Mouse (Mus musculus): Measurements from ENCODE around the gene Slc35d3. TPM values are rescaled to one million over a fixed set of nuclear protein-coding genes. Genes with fewer than 3 reads are reported as not detected.

Gene Slc35d3
- 2.9 and 3.5 TPM in 2 replicates for polyA plus RNA-seq (2021; fragmentation: Nextera tagmentation)
- long read RNA-seq, experiment 1, transcript Slc35d3-201 (2 exons, 2,630 nt): major isoform, 33 of 39 reads
- long read RNA-seq, experiment 1, partial matches to known transcripts: 0 of 39 reads
- long read RNA-seq, experiment 1, other reads (novel, unspliced or antisense): 6 of 39 reads
- long read RNA-seq, experiment 2, partial matches to known transcripts: 0 of 4 reads
- long read RNA-seq, experiment 2, other reads (novel, unspliced or antisense): 1 of 4 reads

GRCm38 (mm10) chr10:19850998-19851691, at the start of gene Slc35d3:
Gene Slc35d3, minus strand, starts transcription at chr10:19851459.

Other genes with a start within 250 kb of the Slc35d3 start
- gene Il22ra2, start 229.5 kb downstream of the Slc35d3 start, polyA plus RNA-seq (2021; fragmentation: Nextera tagmentation): not detected in 2 replicates
- 0.18 and 0.33 TPM in 2 replicates for gene Il20ra, start 138.9 kb downstream of the Slc35d3 start, polyA plus RNA-seq (2021; fragmentation: Nextera tagmentation)
- 27.3 and 34.5 TPM in 2 replicates for gene Pex7, start 56.2 kb upstream of the Slc35d3 start, polyA plus RNA-seq (2021; fragmentation: Nextera tagmentation)
- gene Map3k5, start 83.0 kb upstream of the Slc35d3 start, polyA plus RNA-seq (2021; fragmentation: Nextera tagmentation): 6.8 and 7.4 TPM in 2 replicates